ENCODE assay signal across 8 mouse cellular contexts in genomic region chr3:82877258-82877657, GRCm38 (mm10). TPM values are rescaled to one million over a fixed set of nuclear protein-coding genes. Genes with fewer than 3 reads are reported as not detected.
DNase-seq lines count a peak whose midpoint lies in the region; ATAC-seq and TF ChIP-seq lines count a peak whose summit lies in the region.

No protein-coding gene starts in this region.

- H3K4me3 ChIP-seq in heart, adult 2 months, result no peak overlapping the region
- H3K4me3 ChIP-seq in heart, embryonic 12.5 days, result no peak overlapping the region
- no peak overlapping the region for H3K4me3 ChIP-seq in neural tube, embryonic 12.5 days
- H3K4me3 ChIP-seq in neural tube, embryonic 15.5 days (replicated peaks), result no peak overlapping the region
- H3K4me3 ChIP-seq in limb, embryonic 14.5 days (replicated peaks; ENCODE audit: low read length), result no peak overlapping the region

- H3K9me3 ChIP-seq in heart, embryonic 12.5 days (replicated peaks), result peaks cover 5% of the 10 kb centered on the region; the same call in 1 of the 2 replicates
- no peaks in the 10 kb centered on the region for H3K9me3 ChIP-seq in neural tube, embryonic 12.5 days
- H3K9me3 ChIP-seq in neural tube, embryonic 15.5 days (replicated peaks), result no peaks in the 10 kb centered on the region
- H3K9me3 ChIP-seq in limb, embryonic 14.5 days (ENCODE audit: control insufficient read depth, low read length), result no peaks in the 10 kb centered on the region; the same call in 1 of the 2 replicates

- no peak overlapping the region for H3K9ac ChIP-seq in heart, adult 2 months (ENCODE audit: low read depth, low read length)
- H3K9ac ChIP-seq in heart, embryonic 12.5 days, result no peak overlapping the region
- no peak overlapping the region for H3K9ac ChIP-seq in neural tube, embryonic 12.5 days
- no peak overlapping the region for H3K9ac ChIP-seq in neural tube, embryonic 15.5 days (replicated peaks)
- no peak overlapping the region for H3K9ac ChIP-seq in limb, embryonic 14.5 days (ENCODE audit: low read depth, low read length, severe bottlenecking)

- TF ChIP-seq EP300 in heart, adult 2 months (IDR thresholded peaks at IDR 0.05; ENCODE audit: insufficient read depth, low read depth, low read length), result no peak

- TF ChIP-seq CTCF in heart, adult 2 months (IDR thresholded peaks at IDR 0.05), result peak; percentile 88

- no peak overlapping the region for H3K27ac ChIP-seq in heart, adult 2 months
- no peak overlapping the region for H3K27ac ChIP-seq in heart, embryonic 12.5 days (ENCODE audit: poor library complexity, severe bottlenecking)
- H3K27ac ChIP-seq in neural tube, embryonic 12.5 days, result no peak overlapping the region
- H3K27ac ChIP-seq in neural tube, embryonic 15.5 days (replicated peaks), result no peak overlapping the region
- H3K27ac ChIP-seq in limb, embryonic 14.5 days (replicated peaks; ENCODE audit: low read depth, low read length), result no peak overlapping the region

- no peak overlapping the region for H3K4me2 ChIP-seq in heart, embryonic 12.5 days
- no peak overlapping the region for H3K4me2 ChIP-seq in neural tube, embryonic 12.5 days (replicated peaks)
- no peak overlapping the region for H3K4me2 ChIP-seq in neural tube, embryonic 15.5 days
- H3K4me2 ChIP-seq in limb, embryonic 14.5 days (replicated peaks; ENCODE audit: low read depth, low read length, severe bottlenecking), result peak overlapping the region; percentile 66; the same call in 1 of the 2 replicates

- WGBS in heart, adult 2 months, result 4% methylated on average over 4 of the region's 4 CpGs
- 4% methylated on average over 4 of the region's 4 CpGs for WGBS in heart, embryonic 12.5 days
- 9% methylated on average over 4 of the region's 4 CpGs for WGBS in neural tube, embryonic 12.5 days
- WGBS in neural tube, embryonic 15.5 days, result 6% methylated on average over 4 of the region's 4 CpGs
- 5% methylated on average over 4 of the region's 4 CpGs for WGBS in limb, embryonic 14.5 days

- ATAC-seq in heart, embryonic 12.5 days (ENCODE audit: insufficient number of reproducible peaks, low FRiP score), result no peak
- 0 out of 2 replicates have a peak, but pooled peaks have one; percentile 31 for ATAC-seq in neural tube, embryonic 12.5 days (ENCODE audit: low FRiP score, low read depth)
- no peak for ATAC-seq in neural tube, embryonic 15.5 days (ENCODE audit: low FRiP score)
- 0 out of 2 replicates have a peak, but pooled peaks have one; percentile 45 for ATAC-seq in limb, embryonic 14.5 days (ENCODE audit: low FRiP score, low read depth)

- H3K27me3 ChIP-seq in heart, adult 2 months (ENCODE audit: control insufficient read depth, insufficient read depth, low read length), result peaks cover 8% of the 10 kb centered on the region
- H3K27me3 ChIP-seq in heart, embryonic 12.5 days (replicated peaks), result peaks cover 15% of the 10 kb centered on the region
- H3K27me3 ChIP-seq in neural tube, embryonic 12.5 days (replicated peaks), result peaks cover 19% of the 10 kb centered on the region
- peaks cover 22% of the 10 kb centered on the region for H3K27me3 ChIP-seq in neural tube, embryonic 15.5 days (replicated peaks)
- H3K27me3 ChIP-seq in limb, embryonic 14.5 days (ENCODE audit: control insufficient read depth, insufficient read depth, low read length), result peaks cover 15% of the 10 kb centered on the region

- intact Hi-C loops in heart, adult 2 months (cut with DNase I), result loop anchor here (1.0 to 2.0 kb wide), 2 partner anchors 107 to 176 kb away; no protein-coding TSS in a partner anchor

- H3K36me3 ChIP-seq in heart, adult 2 months (ENCODE audit: control insufficient read depth, insufficient read depth, low read length), result no peaks in the 10 kb centered on the region
- H3K36me3 ChIP-seq in heart, embryonic 12.5 days, result no peaks in the 10 kb centered on the region
- no peaks in the 10 kb centered on the region for H3K36me3 ChIP-seq in neural tube, embryonic 12.5 days
- H3K36me3 ChIP-seq in neural tube, embryonic 15.5 days, result no peaks in the 10 kb centered on the region
- H3K36me3 ChIP-seq in limb, embryonic 14.5 days (ENCODE audit: control insufficient read depth, insufficient read depth, low read length), result no peaks in the 10 kb centered on the region

- no peak for TF ChIP-seq POLR2A in heart, adult 2 months (IDR thresholded peaks at IDR 0.05; ENCODE audit: insufficient read depth, low read depth, low read length)
- no peak for TF ChIP-seq POLR2A in limb, embryonic 14.5 days (IDR thresholded peaks at IDR 0.05; ENCODE audit: borderline replicate concordance, extremely low read depth, insufficient read depth, insufficient read length)

- DNase-seq in heart, adult 2 months, result no peak
- DNase-seq in embryo, embryonic 10.5 days (ENCODE audit: low spot score), result peak; percentile 86
- peak; percentile 68 for DNase-seq in limb, embryonic 14.5 days (ENCODE audit: low spot score)
- no peak for DNase-seq in thymus, adult 18-20 months
- no peak for DNase-seq in adrenal gland, adult 2 months

- no peaks in the 10 kb centered on the region for H3K79me2 ChIP-seq in heart, adult 2 months (replicated peaks; ENCODE audit: control insufficient read depth, insufficient read depth, low read length)

- no peaks in the 10 kb centered on the region for H3K4me1 ChIP-seq in heart, adult 2 months (ENCODE audit: control insufficient read depth, insufficient read depth, low read length)
- peaks cover 10% of the 10 kb centered on the region; the same call in 1 of the 2 replicates for H3K4me1 ChIP-seq in heart, embryonic 12.5 days (replicated peaks)
- peaks cover 8% of the 10 kb centered on the region for H3K4me1 ChIP-seq in neural tube, embryonic 12.5 days
- peaks cover 11% of the 10 kb centered on the region; the same call in 1 of the 2 replicates for H3K4me1 ChIP-seq in neural tube, embryonic 15.5 days
- H3K4me1 ChIP-seq in limb, embryonic 14.5 days (ENCODE audit: control insufficient read depth, insufficient read depth, low read length), result peaks cover 9% of the 10 kb centered on the region

RNA-seq across cellular contexts. Expression of gene Rbm46, which starts 1.0 kb away (rescaled TPM):
- under 1 TPM; 0.14 to 0.16 TPM for total RNA-seq in heart, adult 2 months (2021)
- polyA plus RNA-seq in heart, adult 2 months (2012; rRNA removed), result 0.10 TPM in 1 of 2 replicates, not detected in the other
- 1.7 and 2.6 TPM in 2 replicates for polyA plus RNA-seq in heart, embryonic 12.5 days (2016; fragmentation: Nextera tagmentation; extraction: Ambion mirVana)
- polyA plus RNA-seq in neural tube, embryonic 12.5 days (2016; fragmentation: Nextera tagmentation; extraction: Ambion mirVana), result 2.0 and 2.2 TPM in 2 replicates
- polyA plus RNA-seq in neural tube, embryonic 15.5 days (2015; fragmentation: Nextera tagmentation; extraction: Ambion mirVana), result 2.0 and 2.2 TPM in 2 replicates
- 2.1 and 2.6 TPM in 2 replicates for polyA plus RNA-seq in limb, embryonic 14.5 days (2012; rRNA removed)
- 4.8 and 6.5 TPM in 2 replicates for polyA plus RNA-seq in limb, embryonic 14.5 days (2014; fragmentation: Nextera tagmentation; extraction: Ambion mirVana)
- under 1 TPM; 0.38 to 0.69 TPM for total RNA-seq in adrenal gland, adult 2 months (2021)
- not detected in 2 replicates for polyA plus RNA-seq in adrenal gland, adult 2 months (2012; rRNA removed)

RNA-seq across cellular contexts. Expression of gene Lrat, which starts 26.5 kb away (rescaled TPM):
- total RNA-seq in heart, adult 2 months (2021), result under 1 TPM; 0.09 to 0.23 TPM
- 0.49 and 1.2 TPM in 2 replicates for polyA plus RNA-seq in heart, adult 2 months (2012; rRNA removed)
- polyA plus RNA-seq in heart, embryonic 12.5 days (2016; fragmentation: Nextera tagmentation; extraction: Ambion mirVana), result 0.12 and 0.13 TPM in 2 replicates
- 0.05 TPM in 1 of 2 replicates, not detected in the other for polyA plus RNA-seq in neural tube, embryonic 12.5 days (2016; fragmentation: Nextera tagmentation; extraction: Ambion mirVana)
- polyA plus RNA-seq in neural tube, embryonic 15.5 days (2015; fragmentation: Nextera tagmentation; extraction: Ambion mirVana), result 0.23 and 0.32 TPM in 2 replicates
- 0.23 and 0.27 TPM in 2 replicates for polyA plus RNA-seq in limb, embryonic 14.5 days (2012; rRNA removed)
- polyA plus RNA-seq in limb, embryonic 14.5 days (2014; fragmentation: Nextera tagmentation; extraction: Ambion mirVana), result 0.25 and 0.52 TPM in 2 replicates
- total RNA-seq in adrenal gland, adult 2 months (2021), result under 1 TPM; 0.07 to 0.17 TPM
- polyA plus RNA-seq in adrenal gland, adult 2 months (2012; rRNA removed), result not detected in 2 replicates

Comparison
In these comparisons a context has a peak if more than half of its experiments do, and no peak if none do; other contexts are left out.
1. ATAC-seq: peak in neural tube, embryonic 12.5 days (single experiment) and limb, embryonic 14.5 days (single experiment); none in heart, embryonic 12.5 days (single experiment) and neural tube, embryonic 15.5 days (single experiment).
2. DNase-seq: peak in embryo, embryonic 10.5 days (single experiment) and limb, embryonic 14.5 days (single experiment); none in heart, adult 2 months (0 of 2), thymus, adult 18-20 months (0 of 2) and adrenal gland, adult 2 months (single experiment).